Mouse (Mus musculus) neutrophil, adult 65 days (primary cell): ENCODE data around the gene Card19. TPM values are rescaled to one million over a fixed set of nuclear protein-coding genes. Genes with fewer than 3 reads are reported as not detected.

Source experiments
- total RNA-seq: library from RNA; stranded (reverse); gene quantifications from 2 replicates; pipeline ENCODE4 v1.2.4, GENCODE M21; 2023

Card19 gene
- 215 and 232 TPM in 2 replicates for total RNA-seq

DNA sequence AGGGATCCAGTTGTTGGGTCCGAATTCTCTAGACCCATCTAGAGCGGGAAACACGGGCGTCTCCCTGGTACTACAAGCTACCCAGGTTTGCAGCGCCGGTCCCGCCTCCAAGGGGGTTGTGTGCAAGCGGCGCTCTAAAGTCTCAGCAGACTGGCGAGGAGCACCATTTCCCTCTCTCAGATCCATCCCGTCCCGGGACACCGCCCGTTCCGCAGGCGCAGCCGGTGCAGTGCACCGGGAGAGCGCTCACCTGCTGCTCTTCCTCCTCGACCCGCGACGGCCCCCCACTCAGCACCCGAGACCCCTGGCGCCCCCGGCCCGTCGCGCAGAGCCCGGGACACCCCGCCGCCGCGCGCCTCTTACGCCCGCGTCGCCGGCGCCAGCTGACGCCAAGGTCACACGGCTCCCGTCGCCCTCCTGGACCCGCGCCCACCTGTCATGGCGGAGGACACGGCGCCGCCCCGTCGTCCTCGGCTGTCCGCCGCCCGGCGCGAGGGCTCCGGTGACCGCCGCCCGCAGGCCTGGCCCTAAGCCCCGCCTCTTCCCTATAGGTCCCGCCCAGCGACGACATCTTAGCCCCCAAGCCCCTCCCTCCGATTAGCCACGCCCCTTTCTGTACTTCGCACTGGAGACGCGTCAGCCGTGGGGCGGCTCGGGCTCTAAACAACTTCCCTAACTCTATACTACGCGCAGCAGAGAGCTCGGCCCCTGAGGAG is at the start of gene Card19:
Card19 (minus strand) TSS at position 534 of the 716 bp plus-strand sequence.

GRCm38 (mm10) chr13:49248467-49248862 is 32.6 kb upstream of the Card19 start, which contains the start of gene Susd3:
Susd3 (minus strand) TSS chr13:49248706.

DNA sequence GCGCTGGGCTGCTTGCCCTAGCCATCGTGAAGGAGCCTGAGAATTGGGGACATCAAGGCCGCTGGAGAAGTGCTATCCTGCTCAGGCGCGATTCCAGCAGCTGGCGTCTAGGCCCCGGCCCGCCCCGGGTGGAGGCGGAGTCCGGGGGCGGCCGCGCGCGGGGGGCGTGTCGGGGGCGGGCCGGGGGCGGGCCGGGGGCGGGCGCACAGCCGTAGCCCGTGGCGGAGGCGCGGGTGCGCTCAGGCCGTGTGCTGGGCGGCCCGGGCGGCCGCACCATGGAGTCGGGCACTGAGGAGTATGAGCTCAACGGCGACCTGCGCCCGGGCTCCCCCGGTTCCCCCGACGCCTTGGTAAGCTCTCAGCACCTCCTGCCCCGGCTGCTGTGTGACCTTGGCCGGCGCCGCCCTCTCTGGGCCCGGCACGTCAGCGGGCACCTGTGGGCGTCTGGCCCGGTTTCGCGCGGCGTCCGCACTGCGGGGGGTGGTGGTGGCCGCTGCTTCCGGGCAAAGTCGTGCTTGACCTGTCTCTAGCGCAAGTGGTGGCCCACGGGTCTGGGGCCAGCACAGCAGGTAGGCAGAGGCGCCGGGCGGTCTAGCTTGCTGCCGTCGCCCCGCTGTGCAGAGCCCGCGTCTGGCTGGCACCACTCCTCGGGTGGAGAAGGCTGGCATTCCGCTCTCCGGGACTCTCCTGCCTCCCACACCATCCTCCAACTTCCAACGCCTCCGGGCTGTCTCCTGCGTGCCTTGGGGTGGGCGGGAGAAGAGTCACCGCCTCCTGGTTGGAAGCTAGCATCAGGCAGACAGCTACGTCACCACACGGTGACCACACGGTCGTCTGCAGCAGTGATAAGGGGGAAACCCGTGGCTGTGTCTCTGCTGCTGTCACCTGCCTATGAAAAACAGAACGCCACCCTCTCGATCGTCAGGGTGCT is 28.3 kb downstream of the Card19 start, which contains the start of gene Ninj1:
Ninj1 (plus strand) TSS at position 198 of the 931 bp plus-strand sequence.

Other genes starting within 250 kb of the Card19 start
- 70.0 and 81.9 TPM in 2 replicates for gene Fam120a, start 248.0 kb downstream of the Card19 start, total RNA-seq
- 0.32 TPM in 1 of 2 replicates, not detected in the other for gene Wnk2, start 68.0 kb downstream of the Card19 start, total RNA-seq
- gene Ninj1, start 28.6 kb downstream of the Card19 start, total RNA-seq = 187 and 188 TPM in 2 replicates
- gene Susd3, start 32.7 kb upstream of the Card19 start, total RNA-seq = 26.8 and 31.6 TPM in 2 replicates
- 132 and 183 TPM in 2 replicates for gene Fgd3, start 104.3 kb upstream of the Card19 start, total RNA-seq
- gene Bicd2, start 125.5 kb upstream of the Card19 start, total RNA-seq = 13.4 and 14.7 TPM in 2 replicates
- gene Ippk, start 205.2 kb upstream of the Card19 start, total RNA-seq = 5.0 and 6.0 TPM in 2 replicates